Mouse (Mus musculus): ENCODE results near the gene Tceanc. TPM values are rescaled to one million over a fixed set of nuclear protein-coding genes. Genes with fewer than 3 reads are reported as not detected.

The Tceanc gene
- polyA plus RNA-seq (2017; shearing (Covaris generic)): 1 to 10 TPM; 6.7 to 8.0 TPM

DNA sequence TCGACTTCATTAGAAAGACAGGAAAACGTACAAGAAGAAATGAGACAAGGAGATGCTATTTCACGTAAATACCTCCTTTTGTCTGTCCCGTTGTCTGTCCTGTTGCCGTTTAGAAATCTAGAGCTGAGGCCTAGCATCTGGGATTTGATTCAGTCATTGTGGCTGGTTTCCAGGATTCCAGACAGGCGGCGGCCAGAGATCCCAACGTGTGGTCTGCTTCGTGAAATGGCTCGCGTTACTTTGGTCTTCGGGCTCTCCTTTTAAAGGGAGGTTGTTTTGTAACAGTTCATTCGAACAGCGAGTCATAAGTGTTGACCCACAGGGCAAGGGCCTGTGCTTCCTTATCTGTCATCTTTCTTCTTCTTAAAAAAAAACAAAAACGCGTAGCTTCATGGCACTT, at the start of gene Tceanc:
Gene Tceanc (minus strand): TSS at position 223 of the 400 bp plus-strand sequence.

DNA sequence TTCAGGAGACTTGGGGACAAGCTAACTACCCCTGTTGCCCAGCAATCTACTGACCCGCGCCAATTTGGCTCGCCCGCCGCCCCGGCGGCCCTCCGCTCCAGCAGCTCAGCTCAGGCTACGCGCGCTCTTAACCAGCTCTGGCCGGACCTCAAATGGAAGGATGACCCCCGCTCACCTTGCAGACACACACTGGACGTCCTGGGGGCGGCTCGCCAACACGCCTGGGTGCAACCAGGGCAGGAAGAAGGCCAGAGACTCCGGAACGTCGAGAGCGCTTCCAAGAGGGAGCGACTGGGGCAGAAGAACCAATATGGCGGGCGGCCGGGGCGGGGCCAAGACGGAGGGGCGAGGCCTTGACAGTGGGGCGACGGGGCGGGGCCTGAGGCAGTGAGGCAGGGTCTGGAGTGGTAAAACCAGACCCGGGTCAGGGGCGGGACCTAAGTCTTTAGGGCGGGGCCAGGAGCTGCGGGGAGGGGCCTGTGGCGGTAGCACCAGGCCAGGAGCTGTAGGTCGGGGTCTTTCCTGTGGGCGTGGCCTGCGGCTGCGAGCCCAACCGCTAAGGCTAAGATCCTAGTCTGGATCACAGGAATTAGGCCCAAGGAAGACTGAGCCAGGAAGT, 38.9 kb downstream of the Tceanc start, which contains the start of gene Rab9:
Gene Rab9 (minus strand): TSS at position 503 of the 619 bp plus-strand sequence.

Other genes starting within 250 kb of the Tceanc start
- gene Trappc2, start 78.0 kb downstream of the Tceanc start, polyA plus RNA-seq (2017; shearing (Covaris generic)): 10 to 100 TPM; 23.7 to 23.8 TPM
- gene Ofd1, start 77.9 kb downstream of the Tceanc start, polyA plus RNA-seq (2017; shearing (Covaris generic)): 10 to 100 TPM in 1 of 2 experiments, 1 to 10 TPM in 1; 8.3 to 10.6 TPM
- 10 to 100 TPM; 27.6 to 31.7 TPM for gene Rab9, start 38.7 kb downstream of the Tceanc start, polyA plus RNA-seq (2017; shearing (Covaris generic))
- gene Egfl6, start 67.2 kb upstream of the Tceanc start, polyA plus RNA-seq (2017; shearing (Covaris generic)): under 1 TPM in 1 of 2 experiments, not detected in 1; 0.54 TPM